Mouse (Mus musculus) thymus, adult 18-20 months (tissue): ENCODE results near the gene Thra.
A peak's percentile ranks its signal among the peaks of the same experiment; 100 is the strongest.

Experiments
- DNase-seq, 2 experiments: peaks; one replicate each; pipeline ENCODE4 v3.0.0; 2022; ENCODE audit warnings: mixed read lengths in 2 of 2

Thra gene

GRCm38 (mm10) chr11:98765421-98766309 is 25.2 kb downstream of the Thra start:
- no peak for DNase-seq

- DNase-seq = no peak
These were observed 25.9 kb downstream of the Thra start for GRCm38 (mm10) chr11:98766346-98766745.

GRCm38 (mm10) chr11:98766816-98767215 is 26.4 kb downstream of the Thra start:
- no peak for DNase-seq

GRCm38 (mm10) chr11:98767276-98767675 is 26.8 kb downstream of the Thra start:
- no peak for DNase-seq

- no peak for DNase-seq
These were observed 27.3 kb downstream of the Thra start for GRCm38 (mm10) chr11:98767713-98768112.

- DNase-seq = no peak
These were observed 27.9 kb downstream of the Thra start for GRCm38 (mm10) chr11:98768127-98769006.

GRCm38 (mm10) chr11:98769007-98769954 is 28.8 kb downstream of the Thra start:
- DNase-seq = no peak

GRCm38 (mm10) chr11:98770096-98770975 is 29.9 kb downstream of the Thra start:
- no peak for DNase-seq

- DNase-seq = no peak
These were observed 30.7 kb downstream of the Thra start for GRCm38 (mm10) chr11:98771131-98771530.

- DNase-seq = no peak
These were observed 31.5 kb downstream of the Thra start for GRCm38 (mm10) chr11:98771844-98772525.

GRCm38 (mm10) chr11:98772667-98773171 is 32.3 kb downstream of the Thra start:
- DNase-seq = no peak

GRCm38 (mm10) chr11:98773635-98774295 is 33.3 kb downstream of the Thra start:
- peak; percentile 98 to 99 for DNase-seq

GRCm38 (mm10) chr11:98774582-98775347 is 34.3 kb downstream of the Thra start, which contains the start of gene Nr1d1:
Gene Nr1d1 (minus strand): TSS chr11:98775333.
- no peak for DNase-seq

- DNase-seq = peak; percentile 86 to 92
These were observed 35.1 kb downstream of the Thra start for GRCm38 (mm10) chr11:98775348-98776051.

GRCm38 (mm10) chr11:98776052-98776764 is 35.8 kb downstream of the Thra start:
- DNase-seq = no peak

- DNase-seq = no peak
These were observed 36.6 kb downstream of the Thra start for GRCm38 (mm10) chr11:98776843-98777590.

- no peak for DNase-seq
These were observed 37.5 kb downstream of the Thra start for GRCm38 (mm10) chr11:98777888-98778287.
